Mouse (Mus musculus) forebrain, embryonic 16.5 days (tissue): ENCODE results near the gene Stkld1. TPM values are rescaled to one million over a fixed set of nuclear protein-coding genes. Genes with fewer than 3 reads are reported as not detected.

Source experiments
- ATAC-seq: fragments of 200-750 bp; cut with Nextera tagmentation; 2 replicates; pipeline ENCODE4 v1.8.0; 2017; ENCODE audit warnings: mild to moderate bottlenecking, moderate library complexity
- H3K27ac ChIP-seq: fragments of 300-500 bp; sonication (generic); 2 replicates; pipeline ENCODE4 v1.5.1; 2014; ENCODE audit warnings: low read length, control low read depth
- H3K27me3 ChIP-seq: fragments of 300-500 bp; sonication (generic); replicated peaks from 2 replicates; pipeline ENCODE4 v1.6.1; 2014; ENCODE audit warnings: low read length; ENCODE audit not compliant: control insufficient read depth, insufficient read depth
- H3K36me3 ChIP-seq: fragments of 300-500 bp; sonication (generic); 2 replicates; pipeline ENCODE4 v1.6.1; 2014; ENCODE audit not compliant: control insufficient read depth, insufficient read depth
- H3K4me1 ChIP-seq: fragments of 300-500 bp; sonication (generic); replicated peaks from 2 replicates; pipeline ENCODE4 v1.6.1; 2014; ENCODE audit warnings: low read length; ENCODE audit not compliant: control insufficient read depth, insufficient read depth
- H3K4me2 ChIP-seq: fragments of 300-500 bp; sonication (generic); 2 replicates; pipeline ENCODE4 v1.6.1; 2014; ENCODE audit warnings: mild to moderate bottlenecking, low read length, control low read depth
- H3K4me3 ChIP-seq: fragments of 300-500 bp; sonication (generic); replicated peaks from 2 replicates; pipeline ENCODE4 v1.5.1; 2014; ENCODE audit warnings: mild to moderate bottlenecking, low read length, control low read depth
- H3K9ac ChIP-seq: fragments of 300-500 bp; sonication (generic); replicated peaks from 2 replicates; pipeline ENCODE4 v1.6.1; 2014; ENCODE audit warnings: low read depth, low read length, control low read depth
- H3K9me3 ChIP-seq: fragments of 300-500 bp; sonication (generic); 2 replicates; pipeline ENCODE4 v1.6.1; 2016; ENCODE audit warnings: low read length; ENCODE audit not compliant: control insufficient read depth
- WGBS: fragments of 180-500 bp; shearing (Covaris S2); extraction: QIAGEN DNeasy Blood & Tissue Kit; methylation state at CpG from one replicate; pipeline ENCODE4 v1.1.7; 2014; 5-methylcytosine and 5-hydroxymethylcytosine counted together
- polyA plus RNA-seq: library from polyadenylated mRNA; unstranded; fragments of >200 nt; fragmentation: Nextera tagmentation; extraction: Ambion mirVana; gene quantifications from 2 replicates; pipeline ENCODE4 v1.2.1, GENCODE M21; 2015

Stkld1 gene
- polyA plus RNA-seq, 1 experiment from 2014 or later = not detected

DNA sequence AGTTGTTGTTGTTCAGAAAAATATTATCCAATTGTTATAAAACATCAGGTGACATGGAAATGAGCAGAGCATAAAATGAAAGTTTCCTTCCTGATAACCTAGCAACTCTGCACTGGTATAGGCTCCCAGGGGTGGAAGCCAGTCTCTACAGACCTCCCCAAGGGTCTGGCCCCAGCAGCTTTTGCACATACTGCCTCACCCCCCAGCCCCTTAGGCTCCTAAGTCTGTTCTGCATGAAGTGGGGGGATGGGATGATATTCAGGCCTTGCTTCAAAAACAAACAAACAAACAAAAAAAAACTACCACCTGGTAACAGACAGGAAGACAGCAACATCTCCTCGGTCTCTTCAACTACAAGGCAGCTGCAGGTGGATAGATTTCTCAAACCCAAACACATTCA, 46.5 kb downstream of the Stkld1 start:
- Histone ChIP-seq H3K9ac (no peak overlapping the region), H3K4me1 (no peaks in the 10 kb centered on the region), H3K9me3 (no peaks in the 10 kb centered on the region), H3K36me3 (no peaks in the 10 kb centered on the region), H3K4me3 (no peak overlapping the region), H3K27me3 (no peaks in the 10 kb centered on the region), H3K27ac (no peak overlapping the region), H3K4me2 (no peak overlapping the region)
- WGBS = 74% methylated on average over 1 of the region's 1 CpGs
- no peak for ATAC-seq

- Histone ChIP-seq H3K9me3 (no peaks in the 10 kb centered on the region), H3K4me2 (no peak overlapping the region), H3K4me3 (no peak overlapping the region), H3K4me1 (no peaks in the 10 kb centered on the region), H3K9ac (no peak overlapping the region), H3K36me3 (no peaks in the 10 kb centered on the region), H3K27ac (no peak overlapping the region), H3K27me3 (no peaks in the 10 kb centered on the region)
- WGBS = 75% methylated on average over 2 of the region's 2 CpGs
- no peak for ATAC-seq
These were observed 50.3 kb downstream of the Stkld1 start for GRCm38 (mm10) chr2:26984179-26984578.

- no peak overlapping the region for H3K4me2 ChIP-seq
- no peaks in the 10 kb centered on the region for H3K27me3 ChIP-seq
- 83% methylated on average over 5 of the region's 5 CpGs for WGBS
- H3K27ac ChIP-seq = no peak overlapping the region
- no peak overlapping the region for H3K4me3 ChIP-seq
- ATAC-seq = no peak
- no peak overlapping the region for H3K9ac ChIP-seq
- no peaks in the 10 kb centered on the region for H3K9me3 ChIP-seq
- no peaks in the 10 kb centered on the region for H3K36me3 ChIP-seq
- no peaks in the 10 kb centered on the region for H3K4me1 ChIP-seq
These were observed 50.8 kb downstream of the Stkld1 start for GRCm38 (mm10) chr2:26984640-26985039.

- H3K27me3 ChIP-seq = no peaks in the 10 kb centered on the region
- H3K9me3 ChIP-seq = no peaks in the 10 kb centered on the region
- H3K9ac ChIP-seq = no peak overlapping the region
- whole genome bisulfite sequencing = 85% methylated on average over 3 of the region's 3 CpGs
- H3K27ac ChIP-seq = no peak overlapping the region
- ATAC-seq = no peak
- H3K4me2 ChIP-seq = no peak overlapping the region
- H3K36me3 ChIP-seq = no peaks in the 10 kb centered on the region
- no peak overlapping the region for H3K4me3 ChIP-seq
- H3K4me1 ChIP-seq = no peaks in the 10 kb centered on the region
These were observed 60.1 kb downstream of the Stkld1 start for GRCm38 (mm10) chr2:26993936-26994335.

DNA sequence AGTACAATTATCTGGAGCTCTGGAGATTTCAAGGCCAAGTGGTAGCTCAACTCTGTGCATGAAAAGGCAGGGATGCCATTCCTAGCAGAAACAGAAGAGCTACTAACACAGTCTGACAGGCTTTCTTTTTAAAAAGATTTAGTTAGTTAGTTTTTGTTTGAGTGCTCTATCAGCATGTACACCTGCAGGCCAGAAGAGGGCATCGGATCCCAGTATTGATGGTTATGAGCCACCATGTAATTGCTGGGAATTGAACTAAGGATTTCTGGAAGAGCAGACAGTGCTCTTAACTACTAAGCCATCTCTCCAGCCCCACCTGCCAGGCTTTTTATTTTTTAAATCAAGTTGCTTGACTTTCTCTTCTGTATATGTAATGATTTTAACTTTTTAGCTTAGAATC, 63.7 kb downstream of the Stkld1 start:
- WGBS = 86% methylated on average over 1 of the region's 1 CpGs
- Histone ChIP-seq H3K27me3 (no peaks in the 10 kb centered on the region), H3K36me3 (no peaks in the 10 kb centered on the region), H3K9ac (no peak overlapping the region), H3K9me3 (no peaks in the 10 kb centered on the region), H3K4me2 (no peak overlapping the region), H3K4me3 (no peak overlapping the region), H3K4me1 (no peaks in the 10 kb centered on the region), H3K27ac (no peak overlapping the region)
- ATAC-seq = no peak

DNA sequence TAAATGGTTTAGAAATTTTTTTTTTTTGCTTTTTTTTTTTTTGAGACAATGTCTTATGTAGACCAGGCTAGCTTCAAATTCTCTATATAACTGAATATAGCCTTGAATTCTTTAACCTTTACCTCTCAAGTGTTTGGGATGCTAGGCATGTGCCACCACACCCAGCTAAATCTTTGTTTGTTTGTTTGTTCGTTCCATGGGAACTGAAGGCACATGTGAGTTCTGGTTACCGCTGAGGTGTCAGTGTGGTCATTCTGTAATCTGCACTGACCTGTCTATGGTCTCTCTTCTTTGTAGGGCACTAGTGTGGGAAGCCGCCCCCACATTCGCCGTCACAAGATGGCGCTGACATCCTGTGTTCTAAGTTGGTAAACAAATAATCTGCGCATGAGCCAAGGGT, 64.1 kb downstream of the Stkld1 start:
- no peak overlapping the region for H3K4me3 ChIP-seq
- WGBS = 97% methylated on average over 7 of the region's 7 CpGs
- H3K27ac ChIP-seq = no peak overlapping the region
- no peaks in the 10 kb centered on the region for H3K27me3 ChIP-seq
- H3K4me1 ChIP-seq = no peaks in the 10 kb centered on the region
- no peaks in the 10 kb centered on the region for H3K36me3 ChIP-seq
- no peak overlapping the region for H3K4me2 ChIP-seq
- no peaks in the 10 kb centered on the region for H3K9me3 ChIP-seq
- no peak overlapping the region for H3K9ac ChIP-seq
- no peak for ATAC-seq

Other genes starting within 250 kb of the Stkld1 start
- not detected in 2 replicates for gene Abo, start 69.1 kb upstream of the Stkld1 start, polyA plus RNA-seq
- 29.1 and 32.1 TPM in 2 replicates for gene Surf6, start 31.2 kb upstream of the Stkld1 start, polyA plus RNA-seq
- 177 and 180 TPM in 2 replicates for gene Med22, start 23.4 kb upstream of the Stkld1 start, polyA plus RNA-seq
- gene Rpl7a, start 23.3 kb upstream of the Stkld1 start, polyA plus RNA-seq = 494 and 501 TPM in 2 replicates
- 59.7 and 62.0 TPM in 2 replicates for gene Surf2, start 17.7 kb upstream of the Stkld1 start, polyA plus RNA-seq
- 69.9 and 82.1 TPM in 2 replicates for gene Surf1, start 17.5 kb upstream of the Stkld1 start, polyA plus RNA-seq
- 110 and 112 TPM in 2 replicates for gene Surf4, start 119 bp upstream of the Stkld1 start, polyA plus RNA-seq
- 39.5 and 40.2 TPM in 2 replicates for gene Rexo4, start 30.3 kb downstream of the Stkld1 start, polyA plus RNA-seq
- 0.38 TPM in 1 of 2 replicates, not detected in the other for gene Adamts13, start 39.4 kb downstream of the Stkld1 start, polyA plus RNA-seq
- 109 and 125 TPM in 2 replicates for gene Cacfd1, start 75.9 kb downstream of the Stkld1 start, polyA plus RNA-seq
- 6.1 and 7.1 TPM in 2 replicates for gene Slc2a6, start 94.0 kb downstream of the Stkld1 start, polyA plus RNA-seq
- not detected in 2 replicates for gene Mymk, start 138.1 kb downstream of the Stkld1 start, polyA plus RNA-seq
- gene Adamtsl2, start 145.3 kb downstream of the Stkld1 start, polyA plus RNA-seq = 11.6 and 14.2 TPM in 2 replicates
- gene Fam163b, start 208.4 kb downstream of the Stkld1 start, polyA plus RNA-seq = 5.0 and 7.1 TPM in 2 replicates
- gene Dbh, start 231.2 kb downstream of the Stkld1 start, polyA plus RNA-seq = not detected in 2 replicates